Mouse (Mus musculus) MEL (cell line): ENCODE measurements around the gene Ppdpf.

Experiments
- CTCF ChIP-seq, 3 experiments: IDR thresholded peaks in 2 of 3; conservative IDR thresholded peaks in 1 of 3; 2 replicates each; pipeline ENCODE4 v1.5.1; 2011 to 2012; ENCODE audit warnings: low read length in 3 of 3, low read depth in 2 of 3, mild to moderate bottlenecking in 2 of 3, improper control_type of control experiment in 1 of 3, inconsistent platforms in 1 of 3, mixed read lengths in 1 of 3, moderate library complexity in 1 of 3; ENCODE audit not compliant: control insufficient read depth in 1 of 3, insufficient read depth in 1 of 3, poor library complexity in 1 of 3, severe bottlenecking in 1 of 3
- EP300 ChIP-seq, 2 experiments: IDR thresholded peaks; 2 replicates each; pipeline ENCODE4 v1.6.1; 2011; ENCODE audit warnings: improper control_type of control experiment in 2 of 2, low read length in 2 of 2, low read depth in 1 of 2, mild to moderate bottlenecking in 1 of 2
- ETS1 ChIP-seq: IDR thresholded peaks from 2 replicates; pipeline ENCODE4 v1.6.1; 2012; ENCODE audit warnings: low read depth, mild to moderate bottlenecking, inconsistent platforms, low read length, improper control_type of control experiment, moderate library complexity
- MAFK ChIP-seq: IDR thresholded peaks from 2 replicates; pipeline ENCODE4 v1.6.1; 2011; ENCODE audit warnings: low read depth, mild to moderate bottlenecking, low read length, improper control_type of control experiment, borderline replicate concordance
- NELFE ChIP-seq: IDR thresholded peaks from 2 replicates; pipeline ENCODE4 v1.6.1; 2011; ENCODE audit warnings: low read depth, low read length, improper control_type of control experiment
- POLR2A ChIP-seq, 2 experiments: IDR thresholded peaks; 2 replicates each; pipeline ENCODE4 v1.6.1; 2011 to 2012; ENCODE audit warnings: low read length in 2 of 2, mild to moderate bottlenecking in 2 of 2, control low read depth in 1 of 2, improper control_type of control experiment in 1 of 2, low read depth in 1 of 2, moderate library complexity in 1 of 2; ENCODE audit not compliant: control insufficient read depth in 1 of 2, insufficient read depth in 1 of 2, poor library complexity in 1 of 2
- SIN3A ChIP-seq: IDR thresholded peaks from 2 replicates; pipeline ENCODE4 v1.6.1; 2012; ENCODE audit warnings: low read length, improper control_type of control experiment, inconsistent platforms

DNA sequence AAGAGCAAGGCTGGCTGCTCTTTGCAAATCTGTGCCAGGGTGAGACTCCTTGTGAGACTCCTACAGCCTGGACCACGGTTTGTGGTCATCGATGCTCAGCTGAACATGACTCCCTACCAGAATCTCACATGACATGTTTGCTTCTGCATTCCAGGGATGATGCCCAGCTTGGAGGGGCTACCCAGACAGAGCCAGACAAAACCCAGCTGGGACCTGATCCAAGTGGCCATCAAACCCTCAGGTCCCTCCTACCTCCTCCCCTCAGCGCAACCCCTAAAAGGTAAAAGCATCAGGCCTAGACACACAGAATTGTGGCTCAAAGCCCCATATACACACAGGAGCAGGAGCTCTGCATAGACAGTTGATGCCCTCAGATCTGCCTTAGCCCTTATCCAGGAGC lies 32.7 kb upstream of the Ppdpf start:
- TF ChIP-seq NELFE (no peak), POLR2A (IDR thresholded peaks at IDR 0.05; ENCODE audit: control insufficient read depth in 1 of 2, insufficient read depth in 1 of 2, low read depth in 1 of 2, low read length in 2 of 2, poor library complexity in 1 of 2) (no peak), EP300 (IDR thresholded peaks at IDR 0.05; ENCODE audit: low read depth in 1 of 2, low read length in 2 of 2) (no peak), SIN3A (no peak), CTCF (IDR thresholded peaks at IDR 0.05 in 2 of 3, conservative IDR thresholded peaks at IDR 0.05 in 1 of 3; ENCODE audit: control insufficient read depth in 1 of 3, insufficient read depth in 1 of 3, low read depth in 2 of 3, low read length in 3 of 3, poor library complexity in 1 of 3, severe bottlenecking in 1 of 3) (no peak), MAFK (no peak), ETS1 (no peak)
